Mouse (Mus musculus) erythroblast, embryonic 14.5 days (primary cell): ENCODE results near the gene Prima1.

Source experiments
- GATA1 ChIP-seq: IDR thresholded peaks from 2 replicates; pipeline ENCODE4 v1.6.1; 2012; ENCODE audit warnings: low read length, inconsistent platforms, mixed read lengths
- TAL1 ChIP-seq: IDR thresholded peaks from 3 replicates; pipeline ENCODE4 v1.6.1; 2012; ENCODE audit warnings: low read length, inconsistent platforms, mixed read lengths

DNA sequence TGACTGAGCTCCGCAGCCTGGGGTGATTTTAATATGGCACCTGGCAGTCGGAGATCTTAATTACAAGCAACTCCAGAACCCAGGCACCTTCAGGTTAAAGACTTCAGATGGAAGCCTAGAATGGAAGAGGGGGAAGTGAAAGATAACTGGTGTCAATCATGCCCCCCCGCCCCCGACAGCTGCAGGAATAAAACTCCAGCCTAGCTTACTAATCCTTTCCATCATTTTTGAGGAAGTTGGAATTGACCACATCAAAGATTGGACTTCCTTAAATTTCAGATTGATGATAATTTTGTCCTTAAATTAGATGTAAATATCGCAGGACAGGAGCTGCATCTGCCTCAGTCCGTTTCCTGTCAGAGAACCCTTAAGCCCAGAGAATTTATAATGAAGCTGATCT lies 8.4 kb upstream of the Prima1 start:
- TF ChIP-seq GATA1 (no peak), TAL1 (no peak)
